Mouse (Mus musculus) cerebellum, adult (tissue): ENCODE data around the gene Tgfa.

Experiments
- ATAC-seq: cut with Nextera tagmentation; 2 replicates; pipeline ENCODE4 v1.9.2; 2017; ENCODE audit warnings: mild to moderate bottlenecking, moderate library complexity, mixed read lengths; ENCODE audit not compliant: insufficient number of reproducible peaks, low FRiP score, low TSS enrichment

Tgfa gene

GRCm38 (mm10) chr6:86186106-86186955 is 8.7 kb upstream of the Tgfa start:
- ATAC-seq, result no peak

- no peak for ATAC-seq
Measured at GRCm38 (mm10) chr6:86188741-86189480, 6.1 kb upstream of the Tgfa start.

GRCm38 (mm10) chr6:86190622-86191021 is 4.4 kb upstream of the Tgfa start:
- no peak for ATAC-seq

- ATAC-seq, result no peak
Measured at GRCm38 (mm10) chr6:86192978-86193377, 2.0 kb upstream of the Tgfa start.

GRCm38 (mm10) chr6:86193879-86194278 is 1.1 kb upstream of the Tgfa start:
- no peak for ATAC-seq

GRCm38 (mm10) chr6:86196034-86196433 is 1.0 kb downstream of the Tgfa start:
- ATAC-seq, result no peak

GRCm38 (mm10) chr6:86197150-86197862 is 2.3 kb downstream of the Tgfa start:
- no peak for ATAC-seq

GRCm38 (mm10) chr6:86200934-86201333 is 5.9 kb downstream of the Tgfa start:
- no peak for ATAC-seq

GRCm38 (mm10) chr6:86203101-86203500 is 8.1 kb downstream of the Tgfa start:
- no peak for ATAC-seq

GRCm38 (mm10) chr6:86206014-86206413 is 11.0 kb downstream of the Tgfa start:
- no peak for ATAC-seq

GRCm38 (mm10) chr6:86206985-86207384 is 12.0 kb downstream of the Tgfa start:
- ATAC-seq, result no peak

- no peak for ATAC-seq
Measured at GRCm38 (mm10) chr6:86209133-86210016, 14.4 kb downstream of the Tgfa start.

- no peak for ATAC-seq
Measured at GRCm38 (mm10) chr6:86210017-86210408, 15.0 kb downstream of the Tgfa start.

GRCm38 (mm10) chr6:86210619-86211018 is 15.6 kb downstream of the Tgfa start:
- ATAC-seq, result no peak

- ATAC-seq, result no peak
Measured at GRCm38 (mm10) chr6:86211081-86211763, 16.2 kb downstream of the Tgfa start.

- no peak for ATAC-seq
Measured at GRCm38 (mm10) chr6:86212871-86213640, 18.0 kb downstream of the Tgfa start.

- no peak for ATAC-seq
Measured at GRCm38 (mm10) chr6:86218066-86218465, 23.0 kb downstream of the Tgfa start.

GRCm38 (mm10) chr6:86218739-86219138 is 23.7 kb downstream of the Tgfa start:
- ATAC-seq, result no peak

GRCm38 (mm10) chr6:86219494-86219893 is 24.5 kb downstream of the Tgfa start:
- ATAC-seq, result 0 out of 2 replicates have a peak, but pooled peaks have one; percentile 37
